Mouse (Mus musculus): ENCODE measurements around the gene Tmx4.

Tmx4 gene

GRCm38 (mm10) chr2:134559422-134559821 is 84.5 kb downstream of the Tmx4 start:
- no peak for DNase-seq (ENCODE audit: low spot score in 2 of 2)

- DNase-seq (ENCODE audit: low spot score in 2 of 2), result no peak
Observed at GRCm38 (mm10) chr2:134554221-134554727, 89.7 kb downstream of the Tmx4 start, which contains the start of gene Hao1. Hao1 (minus strand) TSS chr2:134554368.

- no peak for DNase-seq (ENCODE audit: low spot score in 2 of 2)
Observed at GRCm38 (mm10) chr2:134552358-134552757, 91.6 kb downstream of the Tmx4 start.

- DNase-seq (ENCODE audit: low spot score in 2 of 2), result peak in 1 of 2 experiments; percentile 39
Observed at GRCm38 (mm10) chr2:134549770-134550169, 94.2 kb downstream of the Tmx4 start.

GRCm38 (mm10) chr2:134545116-134545515 is 98.8 kb downstream of the Tmx4 start:
- no peak for DNase-seq (ENCODE audit: low spot score in 2 of 2)

- DNase-seq (ENCODE audit: low spot score in 2 of 2), result no peak
Observed at GRCm38 (mm10) chr2:134544321-134545065, 99.5 kb downstream of the Tmx4 start.
